Mouse (Mus musculus): Measurements from ENCODE around the gene Nxn. TPM values are rescaled to one million over a fixed set of nuclear protein-coding genes. Genes with fewer than 3 reads are reported as not detected.

Gene Nxn
- polyA plus RNA-seq, 1 experiment from 2014 or later: 22.3 TPM

DNA sequence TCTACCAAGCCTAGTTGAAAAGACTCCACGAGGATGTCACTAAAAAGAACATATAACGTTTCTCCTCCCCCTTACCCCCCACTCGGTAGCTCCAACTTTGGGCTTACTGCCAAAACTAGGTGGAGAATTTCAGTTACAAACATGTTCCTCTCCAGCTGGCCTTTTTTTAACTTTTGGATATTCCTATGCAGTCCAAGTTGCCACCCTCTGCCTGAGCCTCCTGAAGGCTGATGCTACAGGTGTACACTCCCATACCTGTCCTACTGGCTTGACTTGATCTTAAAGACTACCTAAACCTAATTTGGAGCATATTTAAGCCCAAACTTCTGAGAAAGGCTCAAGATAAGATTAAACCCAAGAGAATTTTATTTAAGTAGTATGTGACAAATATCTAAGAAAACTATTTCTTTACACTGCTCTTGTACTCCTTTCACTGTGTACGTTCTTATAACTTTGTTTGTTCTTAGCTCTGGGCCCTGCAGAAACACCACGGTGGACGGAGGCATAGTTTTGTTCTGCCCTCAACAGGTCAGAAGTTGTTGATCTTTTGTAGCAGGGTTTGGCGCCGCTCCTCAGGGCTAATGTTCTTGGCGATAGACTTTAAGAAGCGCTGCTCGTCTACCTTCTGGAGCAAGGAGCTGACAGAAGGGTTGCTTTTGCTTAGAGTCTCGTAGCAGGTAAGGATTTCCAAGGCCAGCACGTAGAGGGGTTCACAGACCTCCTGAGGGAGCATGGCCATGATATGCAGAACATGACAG lies 188.5 kb downstream of the Nxn start:
- 90% methylated on average over 13 of the region's 13 CpGs for WGBS
- no peak for ATAC-seq (replicated peaks)
- Histone ChIP-seq H3K4me3 (no peak overlapping the region), H3K27me3 (replicated peaks) (no peaks in the 10 kb centered on the region), H3K4me2 (no peak overlapping the region), H3K4me1 (no peaks in the 10 kb centered on the region), H3K36me3 (replicated peaks) (peaks cover 29% of the 10 kb centered on the region), H3K27ac (no peak overlapping the region), H3K9me3 (no peaks in the 10 kb centered on the region), H3K9ac (no peak overlapping the region)

Other genes with a start within 250 kb of the Nxn start
- 67.8 and 72.0 TPM in 2 replicates for gene Vps53, start 219.5 kb downstream of the Nxn start, polyA plus RNA-seq (2015; fragmentation: Nextera tagmentation; extraction: Ambion mirVana)
- 23.9 and 27.1 TPM in 2 replicates for gene Fam57a, start 219.5 kb downstream of the Nxn start, polyA plus RNA-seq (2015; fragmentation: Nextera tagmentation; extraction: Ambion mirVana)
- gene Dbil5, start 181.5 kb downstream of the Nxn start, polyA plus RNA-seq (2015; fragmentation: Nextera tagmentation; extraction: Ambion mirVana): 0.54 and 0.74 TPM in 2 replicates
- gene Gemin4, start 181.5 kb downstream of the Nxn start, polyA plus RNA-seq (2015; fragmentation: Nextera tagmentation; extraction: Ambion mirVana): 13.2 and 15.6 TPM in 2 replicates
- gene Mrm3, start 155.4 kb downstream of the Nxn start, polyA plus RNA-seq (2015; fragmentation: Nextera tagmentation; extraction: Ambion mirVana): 25.8 and 27.0 TPM in 2 replicates
- 121 and 123 TPM in 2 replicates for gene Glod4, start 155.4 kb downstream of the Nxn start, polyA plus RNA-seq (2015; fragmentation: Nextera tagmentation; extraction: Ambion mirVana)
- 103 and 109 TPM in 2 replicates for gene Timm22, start 7.8 kb upstream of the Nxn start, polyA plus RNA-seq (2015; fragmentation: Nextera tagmentation; extraction: Ambion mirVana)
- gene Abr, start 223.2 kb upstream of the Nxn start, polyA plus RNA-seq (2015; fragmentation: Nextera tagmentation; extraction: Ambion mirVana): 127 and 128 TPM in 2 replicates